Mouse (Mus musculus) heart, embryonic 10.5 days (tissue): ENCODE measurements around the gene Gas1. TPM values are rescaled to one million over a fixed set of nuclear protein-coding genes. Genes with fewer than 3 reads are reported as not detected.

Source experiments
- DNase-seq: peaks from one replicate; pipeline ENCODE4 v3.0.0-alpha.2; 2017; ENCODE audit warnings: low spot score
- H3K27ac ChIP-seq: fragments of 300-500 bp; sonication (generic); 2 replicates; pipeline ENCODE4 v1.5.1; 2016; ENCODE audit warnings: mild to moderate bottlenecking
- H3K27me3 ChIP-seq: fragments of 300-500 bp; sonication (generic); 2 replicates; pipeline ENCODE4 v1.6.1; 2016; ENCODE audit warnings: mild to moderate bottlenecking; ENCODE audit not compliant: poor library complexity, insufficient read depth, severe bottlenecking
- H3K36me3 ChIP-seq: fragments of 300-500 bp; sonication (generic); 2 replicates; pipeline ENCODE4 v1.6.1; 2016; ENCODE audit warnings: mild to moderate bottlenecking, moderate library complexity
- H3K4me1 ChIP-seq: fragments of 300-500 bp; sonication (generic); 2 replicates; pipeline ENCODE4 v1.6.1; 2016; ENCODE audit warnings: mild to moderate bottlenecking
- H3K4me3 ChIP-seq: fragments of 300-500 bp; sonication (generic); 2 replicates; pipeline ENCODE4 v1.5.1; 2016; ENCODE audit warnings: mild to moderate bottlenecking, moderate library complexity
- H3K9me3 ChIP-seq: fragments of 300-500 bp; sonication (generic); 2 replicates; pipeline ENCODE4 v1.6.1; 2016; ENCODE audit warnings: mild to moderate bottlenecking, moderate library complexity
- WGBS: fragments of 180-500 bp; shearing (Covaris S2); methylation state at CpG from one replicate; pipeline ENCODE4 v1.1.7; 2016; 5-methylcytosine and 5-hydroxymethylcytosine counted together
- polyA plus RNA-seq: library from polyadenylated mRNA; unstranded; fragments of >200 nt; fragmentation: Nextera tagmentation; extraction: Ambion mirVana; gene quantifications from 2 replicates; pipeline ENCODE4 v1.2.1, GENCODE M21; 2016

Gene Gas1
- polyA plus RNA-seq, 1 experiment from 2014 or later = 71.7 TPM

- Histone ChIP-seq H3K27ac (no peak overlapping the region), H3K4me1 (peaks cover 8% of the 10 kb centered on the region; the same call in 1 of the 2 replicates), H3K4me3 (no peak overlapping the region), H3K9me3 (peaks cover 3% of the 10 kb centered on the region; the same call in 1 of the 2 replicates), H3K36me3 (no peaks in the 10 kb centered on the region), H3K27me3 (no peaks in the 10 kb centered on the region)
- no peak for DNase-seq
- 74% methylated on average over 4 of the region's 4 CpGs for WGBS
Observed at GRCm38 (mm10) chr13:60182346-60182745, 5.2 kb upstream of the Gas1 start.

- H3K27ac ChIP-seq = no peak overlapping the region
- H3K9me3 ChIP-seq = peaks cover 3% of the 10 kb centered on the region; the same call in 1 of the 2 replicates
- 91% methylated on average over 4 of the region's 4 CpGs for WGBS
- DNase-seq = no peak
- H3K27me3 ChIP-seq = no peaks in the 10 kb centered on the region
- no peaks in the 10 kb centered on the region for H3K36me3 ChIP-seq
- H3K4me1 ChIP-seq = peaks cover 8% of the 10 kb centered on the region; the same call in 1 of the 2 replicates
- no peak overlapping the region for H3K4me3 ChIP-seq
Observed at GRCm38 (mm10) chr13:60179641-60180040, 2.5 kb upstream of the Gas1 start.

DNA sequence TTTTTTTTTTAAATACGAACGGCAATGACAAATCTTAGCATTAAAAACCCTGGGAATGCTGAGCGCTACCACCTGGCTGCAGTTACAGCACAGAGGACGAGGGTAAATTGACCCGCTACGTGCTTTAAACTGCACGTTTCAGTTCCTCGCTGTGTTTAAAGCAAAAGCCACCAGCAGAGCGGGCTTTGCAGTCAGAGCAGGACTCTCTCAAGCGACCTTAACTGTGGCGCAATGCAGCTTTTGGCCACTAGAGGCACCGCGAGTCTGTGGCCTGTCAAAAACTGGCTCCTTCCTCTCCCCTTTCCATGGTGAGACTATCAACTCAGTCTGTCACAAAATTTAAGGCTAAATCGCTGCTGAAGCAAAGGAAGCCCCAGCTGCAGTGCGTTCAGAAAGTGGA lies 1.3 kb upstream of the Gas1 start:
- H3K27ac ChIP-seq = peak overlapping the region; percentile 96

GRCm38 (mm10) chr13:60177797-60178110 lies 589 bp upstream of the Gas1 start:
- WGBS = under 1% methylated on average over 13 of the region's 13 CpGs

More for the DNA sequence above, 1.3 kb upstream of the Gas1 start:
- WGBS = under 1% methylated on average over 15 of the region's 15 CpGs
- DNase-seq = peak; percentile 93
- peak overlapping the region; percentile 77 for H3K4me3 ChIP-seq
- no peaks in the 10 kb centered on the region for H3K36me3 ChIP-seq
- H3K4me1 ChIP-seq = peaks cover 16% of the 10 kb centered on the region
- H3K9me3 ChIP-seq = peaks cover 3% of the 10 kb centered on the region; the same call in 1 of the 2 replicates
- H3K27me3 ChIP-seq = no peaks in the 10 kb centered on the region

GRCm38 (mm10) chr13:60176776-60177105 lies 424 bp downstream of the Gas1 start:
- H3K27me3 ChIP-seq = no peaks in the 10 kb centered on the region
- under 1% methylated on average over 53 of the region's 53 CpGs for whole genome bisulfite sequencing
- DNase-seq = no peak
- no peaks in the 10 kb centered on the region for H3K9me3 ChIP-seq
- H3K36me3 ChIP-seq = no peaks in the 10 kb centered on the region
- peak overlapping the region; percentile 96 for H3K27ac ChIP-seq
- peaks cover 28% of the 10 kb centered on the region for H3K4me1 ChIP-seq
- H3K4me3 ChIP-seq = peak overlapping the region; percentile 77

More at GRCm38 (mm10) chr13:60177797-60178110, 589 bp upstream of the Gas1 start:
- DNase-seq = no peak
- H3K27me3 ChIP-seq = no peaks in the 10 kb centered on the region
- H3K4me1 ChIP-seq = peaks cover 22% of the 10 kb centered on the region
- H3K9me3 ChIP-seq = no peaks in the 10 kb centered on the region
- peak overlapping the region; percentile 77 for H3K4me3 ChIP-seq
- H3K27ac ChIP-seq = peak overlapping the region; percentile 96
- no peaks in the 10 kb centered on the region for H3K36me3 ChIP-seq

- H3K4me1 ChIP-seq = peaks cover 28% of the 10 kb centered on the region
Observed at GRCm38 (mm10) chr13:60176136-60176775, 909 bp downstream of the Gas1 start.

DNA sequence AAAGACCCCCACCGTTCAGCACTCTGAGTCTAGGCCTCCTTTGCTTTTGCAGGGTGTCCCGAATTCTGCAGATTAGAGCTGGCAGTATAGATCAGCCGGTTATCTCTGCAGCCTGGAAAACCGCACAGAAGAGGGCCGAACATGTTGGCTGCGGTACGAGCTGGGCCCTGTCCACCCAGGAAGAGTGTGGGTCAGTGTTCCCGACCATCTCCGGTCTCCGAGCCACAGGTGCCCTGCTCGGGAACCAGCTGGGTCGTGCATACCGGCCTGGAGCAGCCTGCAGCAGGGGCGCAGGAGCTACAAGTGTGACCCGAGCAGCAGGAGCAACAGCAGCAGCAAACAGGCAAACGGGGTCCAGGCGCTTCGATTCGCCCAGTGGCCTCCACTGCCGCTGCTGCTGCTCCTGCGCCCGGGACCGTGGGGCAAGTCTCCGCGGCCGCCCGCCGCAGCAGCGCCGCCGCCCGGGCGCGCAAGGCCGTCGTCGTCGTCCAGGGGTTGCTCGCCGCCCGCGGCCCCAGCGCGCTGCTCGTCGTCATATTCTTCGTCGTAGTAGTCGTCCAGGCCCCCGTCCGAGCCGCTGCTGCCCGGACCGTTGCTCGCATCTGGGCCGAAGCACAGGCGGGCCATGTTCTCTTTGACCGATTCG lies 1.6 kb downstream of the Gas1 start:
- DNase-seq = no peak
- no peaks in the 10 kb centered on the region for H3K27me3 ChIP-seq

More at GRCm38 (mm10) chr13:60176136-60176775, 909 bp downstream of the Gas1 start:
- WGBS = under 1% methylated on average over 78 of the region's 82 CpGs
- no peaks in the 10 kb centered on the region for H3K9me3 ChIP-seq
- H3K27me3 ChIP-seq = no peaks in the 10 kb centered on the region
- H3K4me3 ChIP-seq = peak overlapping the region; percentile 77
- no peaks in the 10 kb centered on the region for H3K36me3 ChIP-seq
- no peak for DNase-seq
- peak overlapping the region; percentile 96 for H3K27ac ChIP-seq

GRCm38 (mm10) chr13:60174953-60175352 lies 2.2 kb downstream of the Gas1 start:
- WGBS = 2% methylated on average over 7 of the region's 7 CpGs
- Histone ChIP-seq H3K36me3 (no peaks in the 10 kb centered on the region), H3K27ac (peak overlapping the region; percentile 96), H3K4me1 (peaks cover 28% of the 10 kb centered on the region), H3K4me3 (peak overlapping the region; percentile 77), H3K9me3 (no peaks in the 10 kb centered on the region), H3K27me3 (0 out of 2 replicates have a peak, but pooled peaks cover 1% of the 10 kb centered on the region)
- DNase-seq = no peak

More for the DNA sequence above, 1.6 kb downstream of the Gas1 start:
- H3K27ac ChIP-seq = peak overlapping the region; percentile 96
- H3K9me3 ChIP-seq = no peaks in the 10 kb centered on the region
- peaks cover 28% of the 10 kb centered on the region for H3K4me1 ChIP-seq
- no peaks in the 10 kb centered on the region for H3K36me3 ChIP-seq
- H3K4me3 ChIP-seq = peak overlapping the region; percentile 77
- WGBS = under 1% methylated on average over 59 of the region's 59 CpGs

DNA sequence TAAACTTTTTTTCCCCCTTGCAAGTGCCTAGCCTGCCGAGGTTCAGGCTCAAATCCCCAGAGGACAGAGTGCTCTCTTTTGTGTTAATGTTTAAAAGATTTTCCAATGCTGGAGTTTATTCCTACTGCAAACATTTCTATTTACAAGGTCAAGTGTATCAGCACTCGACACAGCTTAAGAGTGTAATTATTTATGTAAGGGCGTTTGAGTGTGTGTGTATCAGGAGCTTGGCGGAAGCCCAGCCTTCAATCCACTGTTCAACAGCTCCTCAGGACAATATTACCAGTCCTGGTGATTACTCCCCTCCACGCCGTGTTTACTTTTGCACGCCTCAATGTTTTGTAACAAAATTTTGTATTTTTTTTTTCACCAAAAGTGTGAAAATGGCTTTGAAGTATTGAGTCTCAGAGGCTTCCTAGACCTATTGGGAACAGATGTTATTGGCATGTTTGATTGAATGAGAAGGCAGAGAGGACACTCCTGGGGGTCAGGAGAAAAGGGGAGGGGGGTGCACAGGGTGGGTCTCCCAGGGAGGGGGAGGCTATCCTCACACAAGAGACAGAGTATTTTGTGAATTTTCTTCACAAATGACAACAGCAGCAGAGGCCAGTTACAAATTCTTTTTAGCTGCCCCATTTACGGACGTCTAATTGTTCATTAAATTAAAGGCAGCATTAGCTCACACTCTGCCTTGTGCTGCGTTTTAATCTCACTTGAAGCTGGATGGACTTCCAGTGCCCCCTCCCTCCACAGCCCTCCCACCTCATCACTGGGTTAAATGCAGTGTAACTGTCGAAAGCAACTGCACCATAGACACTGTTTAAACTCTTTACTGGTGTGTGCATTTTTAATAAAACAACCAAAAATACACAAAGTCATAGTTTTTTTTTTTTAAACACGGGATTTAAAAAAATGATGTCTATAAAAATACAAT lies 3.3 kb downstream of the Gas1 start:
- no peaks in the 10 kb centered on the region for H3K36me3 ChIP-seq
- H3K27me3 ChIP-seq = 0 out of 2 replicates have a peak, but pooled peaks cover 4% of the 10 kb centered on the region
- peaks cover 24% of the 10 kb centered on the region for H3K4me1 ChIP-seq
- H3K27ac ChIP-seq = peak overlapping the region; percentile 42; the same call in 1 of the 2 replicates
- 16% methylated on average over 12 of the region's 12 CpGs for WGBS
- peak overlapping the region; percentile 77 for H3K4me3 ChIP-seq
- DNase-seq = no peak
- H3K9me3 ChIP-seq = no peaks in the 10 kb centered on the region

DNA sequence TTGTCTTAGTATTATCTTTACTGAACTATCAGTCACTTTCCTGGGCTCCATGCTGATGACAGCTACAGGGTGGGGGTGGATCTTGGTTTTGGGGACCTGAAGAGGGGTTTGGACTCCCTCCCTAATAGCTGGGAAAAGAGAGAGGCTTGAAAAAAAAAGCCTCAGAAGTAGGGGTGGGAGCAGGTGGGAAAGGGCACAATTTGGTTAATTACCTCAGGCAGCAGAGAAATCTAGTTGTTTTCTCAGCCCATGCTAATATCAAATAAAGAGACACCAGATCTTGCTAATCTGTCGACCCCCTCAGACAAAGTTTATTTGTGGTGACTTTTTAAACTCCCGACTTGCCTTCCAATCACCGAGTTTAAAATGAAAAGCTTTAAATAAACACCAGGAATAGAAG lies 4.0 kb downstream of the Gas1 start:
- no peaks in the 10 kb centered on the region for H3K9me3 ChIP-seq
- no peak for DNase-seq
- H3K4me1 ChIP-seq = peaks cover 20% of the 10 kb centered on the region
- H3K27me3 ChIP-seq = 0 out of 2 replicates have a peak, but pooled peaks cover 4% of the 10 kb centered on the region
- WGBS = 2% methylated on average over 3 of the region's 3 CpGs
- no peaks in the 10 kb centered on the region for H3K36me3 ChIP-seq
- no peak overlapping the region for H3K4me3 ChIP-seq
- H3K27ac ChIP-seq = no peak overlapping the region

DNA sequence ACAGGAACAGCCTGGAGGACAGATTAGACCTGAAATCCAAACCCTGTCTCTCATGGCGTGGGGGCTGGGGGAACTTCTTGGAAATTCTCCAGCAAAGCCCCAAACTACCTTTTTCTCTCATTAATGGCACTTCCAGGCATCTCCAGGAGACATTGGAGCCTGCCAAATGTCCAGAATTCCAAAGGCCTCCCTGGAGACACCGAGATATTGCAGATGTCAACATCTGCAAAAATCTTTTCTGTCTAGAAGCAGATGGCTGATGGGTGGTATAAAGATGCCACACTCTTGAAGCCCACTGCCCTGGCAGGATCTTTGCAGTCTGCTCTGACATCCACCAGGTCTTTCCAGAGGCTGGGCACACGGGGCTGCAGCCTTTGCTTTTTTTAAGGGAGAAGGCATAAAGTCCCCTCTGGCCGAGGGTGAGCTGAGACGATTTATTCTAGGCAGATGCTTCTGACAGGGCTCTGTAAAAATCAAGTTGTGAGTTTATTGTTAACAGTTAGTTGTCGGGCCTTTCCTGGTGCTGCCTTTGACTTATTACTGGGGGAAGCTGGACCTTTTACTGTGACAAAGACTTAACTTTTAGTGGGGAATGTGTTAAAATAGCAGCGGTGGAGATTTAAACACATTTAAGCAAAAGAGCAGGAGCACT lies 4.7 kb downstream of the Gas1 start:
- no peak overlapping the region for H3K27ac ChIP-seq
- no peaks in the 10 kb centered on the region for H3K36me3 ChIP-seq
- 0 out of 2 replicates have a peak, but pooled peaks cover 4% of the 10 kb centered on the region for H3K27me3 ChIP-seq
- no peak overlapping the region for H3K4me3 ChIP-seq
- 28% methylated on average over 7 of the region's 7 CpGs for WGBS
- peaks cover 20% of the 10 kb centered on the region for H3K4me1 ChIP-seq
- DNase-seq = no peak
- no peaks in the 10 kb centered on the region for H3K9me3 ChIP-seq

DNA sequence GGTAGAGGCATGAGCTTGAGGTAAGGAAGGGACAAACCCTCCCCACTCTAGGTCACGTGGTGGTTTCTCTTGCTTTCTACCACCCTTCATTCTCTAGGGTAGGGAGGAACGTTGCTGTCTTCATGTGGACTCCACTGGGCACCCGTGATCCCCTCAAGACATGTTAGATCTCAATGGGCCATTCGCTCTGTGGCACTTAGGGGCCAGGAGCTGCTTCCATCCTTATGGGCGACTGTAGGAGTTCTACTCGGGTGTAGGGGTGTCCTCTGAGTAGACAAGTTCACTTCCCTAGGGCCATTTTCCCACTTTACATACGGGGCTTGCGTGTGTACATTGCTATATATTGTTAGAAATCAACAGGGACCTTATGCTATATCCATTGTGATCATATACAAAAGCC lies 5.4 kb downstream of the Gas1 start:
- 86% methylated on average over 8 of the region's 8 CpGs for WGBS
- no peaks in the 10 kb centered on the region for H3K36me3 ChIP-seq
- H3K27me3 ChIP-seq = 0 out of 2 replicates have a peak, but pooled peaks cover 4% of the 10 kb centered on the region
- H3K27ac ChIP-seq = no peak overlapping the region
- no peak for DNase-seq
- H3K4me1 ChIP-seq = peaks cover 20% of the 10 kb centered on the region
- H3K4me3 ChIP-seq = no peak overlapping the region
- no peaks in the 10 kb centered on the region for H3K9me3 ChIP-seq
